Mouse (Mus musculus) liver, embryonic 11.5 days (tissue): ENCODE results near the gene Slc5a2. TPM values are rescaled to one million over a fixed set of nuclear protein-coding genes. Genes with fewer than 3 reads are reported as not detected.

Experiments
- microRNA-seq: library from miRNA; unstranded; fragments of <30 nt; microRNA quantifications from one replicate; pipeline ENCODE4, GENCODE M21; 2017; ENCODE audit warnings: borderline number of aligned reads
- polyA plus RNA-seq: library from polyadenylated mRNA; unstranded; fragments of >200 nt; fragmentation: Nextera tagmentation; extraction: Ambion mirVana; gene quantifications from 2 replicates; pipeline ENCODE4 v1.2.1, GENCODE M21; 2014

Slc5a2 gene
- polyA plus RNA-seq, 1 experiment from 2014 or later, result 2.1 TPM

Small RNAs within 50 kb of the gene (microRNA-seq; reads per million reads assigned to microRNA genes)
- gene Mir3103, result not detected

Other genes starting within 250 kb of the Slc5a2 start
- gene Itgam, start 203.0 kb upstream of the Slc5a2 start, polyA plus RNA-seq, result 1.8 and 1.9 TPM in 2 replicates
- gene Gm49368, start 203.0 kb upstream of the Slc5a2 start, polyA plus RNA-seq, result not detected in 2 replicates
- gene Itgax, start 136.1 kb upstream of the Slc5a2 start, polyA plus RNA-seq, result 0.12 and 0.18 TPM in 2 replicates
- not detected in 2 replicates for gene Itgad, start 111.3 kb upstream of the Slc5a2 start, polyA plus RNA-seq
- 2.3 and 6.3 TPM in 2 replicates for gene Cox6a2, start 59.3 kb upstream of the Slc5a2 start, polyA plus RNA-seq
- gene Armc5, start 28.3 kb upstream of the Slc5a2 start, polyA plus RNA-seq, result 15.1 and 15.8 TPM in 2 replicates
- gene 9130023H24Rik, start 27.6 kb upstream of the Slc5a2 start, polyA plus RNA-seq, result 3.8 and 4.5 TPM in 2 replicates
- gene Tgfb1i1, start 18.8 kb upstream of the Slc5a2 start, polyA plus RNA-seq, result 35.3 and 38.2 TPM in 2 replicates
- gene BC017158, start 32.5 kb downstream of the Slc5a2 start, polyA plus RNA-seq, result 38.2 and 42.3 TPM in 2 replicates
- 88.1 and 88.2 TPM in 2 replicates for gene Rgs10, start 153.1 kb downstream of the Slc5a2 start, polyA plus RNA-seq
- 34.0 and 34.8 TPM in 2 replicates for gene Tial1, start 196.1 kb downstream of the Slc5a2 start, polyA plus RNA-seq